Mouse (Mus musculus) cerebellum, adult 2 months (tissue): ENCODE data around the gene Adamtsl3.

Experiments
- CTCF ChIP-seq: fragments of 200-500 bp; IDR thresholded peaks from 2 replicates; pipeline ENCODE4 v1.5.1; 2011; ENCODE audit warnings: low read depth, mild to moderate bottlenecking, control low read depth, low read length, moderate library complexity, borderline replicate concordance; ENCODE audit not compliant: insufficient read depth
- POLR2A ChIP-seq: fragments of 200-500 bp; IDR thresholded peaks from 2 replicates; pipeline ENCODE4 v1.6.1; 2011; ENCODE audit warnings: low read length, control low read depth, borderline replicate concordance; ENCODE audit not compliant: insufficient read depth

DNA sequence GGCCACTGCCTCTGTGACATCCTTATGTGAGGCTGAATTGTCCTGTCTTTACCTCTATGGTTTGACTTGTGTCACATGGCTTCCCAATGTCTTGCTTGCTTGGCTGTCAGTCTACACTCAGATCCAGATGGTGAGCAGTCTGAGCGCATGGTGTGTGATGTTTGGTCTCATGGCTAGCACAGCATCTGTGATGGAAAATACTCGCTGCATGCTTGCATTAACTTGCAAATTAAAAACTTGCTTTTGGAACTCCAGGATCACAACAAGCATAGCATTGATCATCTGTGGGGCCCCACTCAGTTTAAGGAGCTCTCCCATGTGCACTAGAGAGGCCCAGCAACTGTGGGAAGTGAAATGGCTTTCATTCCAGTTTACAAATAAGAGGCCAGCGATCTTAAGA is 29.1 kb downstream of the Adamtsl3 start:
- TF ChIP-seq CTCF: no peak
- TF ChIP-seq POLR2A: no peak
